13 mouse cellular contexts compared by ENCODE assay signal in the genomic region with DNA sequence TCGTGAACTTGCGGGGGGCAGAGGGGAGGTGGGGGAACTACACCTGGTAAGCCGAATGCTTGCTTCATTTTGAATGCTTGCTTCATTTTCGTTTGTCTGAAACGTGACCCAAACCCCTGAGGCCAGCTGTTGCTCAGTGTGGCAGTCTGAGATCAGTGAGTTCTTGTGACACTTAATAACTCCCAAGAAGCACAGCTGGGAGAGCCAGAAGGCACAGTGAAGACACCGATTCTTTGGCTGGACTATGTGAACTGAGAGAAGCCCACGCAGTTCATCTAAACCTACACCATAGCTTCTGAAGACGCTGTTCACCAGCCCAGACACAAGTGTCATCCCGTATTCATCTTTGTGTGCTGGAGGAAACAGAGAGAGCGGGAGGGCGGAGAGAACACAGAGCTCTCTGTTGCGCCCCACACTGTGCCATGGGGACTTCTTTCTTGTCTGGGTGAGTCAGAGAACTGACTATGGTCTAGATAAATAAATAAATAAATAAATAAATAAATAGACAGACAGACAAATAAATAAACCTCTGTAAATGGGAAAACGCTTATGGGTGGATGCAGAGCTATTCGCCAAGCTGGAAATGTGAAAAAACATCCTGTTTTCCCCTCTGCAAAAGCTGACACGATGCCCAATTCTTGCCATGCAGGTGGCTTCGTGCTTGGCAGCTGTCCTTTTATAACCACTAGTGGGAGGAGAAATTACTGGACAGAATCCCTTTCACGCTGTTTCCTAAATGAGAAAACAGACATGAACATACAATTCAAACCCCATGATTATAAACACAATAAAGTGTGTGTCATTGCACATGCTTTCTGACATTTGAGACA. TPM values are rescaled to one million over a fixed set of nuclear protein-coding genes. Genes with fewer than 3 reads are reported as not detected.
DNase-seq lines count a peak whose midpoint lies in the region; ATAC-seq and TF ChIP-seq lines count a peak whose summit lies in the region.
"Had no signal": no experiment of that assay in that cellular context is flagged by ENCODE, and none has a peak within 500 bp of the region (broad histone marks: within the 10 kb centered on the region; RNA-seq: fewer than 3 reads in every experiment).

No protein-coding gene starts in this region.

- H3K9me3 ChIP-seq in hindbrain, embryonic 14.5 days (ENCODE audit: control insufficient read depth, low read length) = no peaks in the 10 kb centered on the region
- H3K9me3 ChIP-seq in hindbrain, embryonic 13.5 days = no peaks in the 10 kb centered on the region
- H3K9me3 ChIP-seq in lung, embryonic 16.5 days (ENCODE audit: control insufficient read depth, low read length) = no peaks in the 10 kb centered on the region
- H3K9me3 ChIP-seq: liver, embryonic 13.5 days; stomach, embryonic 15.5 days had no signal

- no peak overlapping the region for H3K27ac ChIP-seq in hindbrain, embryonic 14.5 days
- no peak overlapping the region for H3K27ac ChIP-seq in hindbrain, embryonic 13.5 days
- H3K27ac ChIP-seq in lung, embryonic 16.5 days (ENCODE audit: low read length) = no peak overlapping the region
- H3K27ac ChIP-seq: liver, embryonic 13.5 days; stomach, embryonic 15.5 days had no signal

- no peak for DNase-seq in hindbrain, embryonic 14.5 days (ENCODE audit: low spot score)
- DNase-seq in lung, adult 2 months = no peak
- peak; percentile 36 for DNase-seq in cerebellum, adult 9-10 months
- peak; percentile 21 for DNase-seq in forelimb bud, embryonic 11.5 days (ENCODE audit: low read depth, low spot score)
- DNase-seq: heart, postnatal 10 days; kidney, postnatal 14 days; liver, embryonic 13.5 days; thymus, postnatal 4 days had no signal

- no peaks in the 10 kb centered on the region for H3K4me1 ChIP-seq in hindbrain, embryonic 14.5 days (replicated peaks; ENCODE audit: control insufficient read depth, insufficient read depth, low read length)
- no peaks in the 10 kb centered on the region; the same call in 1 of the 2 replicates for H3K4me1 ChIP-seq in hindbrain, embryonic 13.5 days (replicated peaks)
- no peaks in the 10 kb centered on the region for H3K4me1 ChIP-seq in lung, embryonic 16.5 days (replicated peaks; ENCODE audit: control insufficient read depth, insufficient read depth, low read length)
- no peaks in the 10 kb centered on the region for H3K4me1 ChIP-seq in lung, adult 2 months (ENCODE audit: control insufficient read depth, insufficient read depth, low read length)
- H3K4me1 ChIP-seq: liver, embryonic 13.5 days; stomach, embryonic 15.5 days had no signal

- no peak overlapping the region for H3K9ac ChIP-seq in hindbrain, embryonic 14.5 days
- no peak overlapping the region for H3K9ac ChIP-seq in hindbrain, embryonic 13.5 days
- H3K9ac ChIP-seq in lung, embryonic 16.5 days (ENCODE audit: low read length) = no peak overlapping the region
- H3K9ac ChIP-seq: liver, embryonic 13.5 days; stomach, embryonic 15.5 days had no signal

- no peak for TF ChIP-seq CTCF in lung, adult 2 months (IDR thresholded peaks at IDR 0.05; ENCODE audit: insufficient read depth, low read length)

- no peaks in the 10 kb centered on the region for H3K36me3 ChIP-seq in hindbrain, embryonic 14.5 days (replicated peaks; ENCODE audit: control insufficient read depth, insufficient read depth)
- H3K36me3 ChIP-seq in hindbrain, embryonic 13.5 days = no peaks in the 10 kb centered on the region
- no peaks in the 10 kb centered on the region for H3K36me3 ChIP-seq in lung, embryonic 16.5 days (ENCODE audit: control insufficient read depth, insufficient read depth, low read length)
- H3K36me3 ChIP-seq: liver, embryonic 13.5 days; stomach, embryonic 15.5 days had no signal

- WGBS in hindbrain, embryonic 14.5 days = 74% methylated on average over 17 of the region's 17 CpGs
- 76% methylated on average over 17 of the region's 17 CpGs for WGBS in hindbrain, embryonic 13.5 days
- WGBS in lung, embryonic 16.5 days = 70% methylated on average over 17 of the region's 17 CpGs
- 74% methylated on average over 17 of the region's 17 CpGs for WGBS in lung, adult 2 months

- no peak for TF ChIP-seq POLR2A in lung, adult 2 months (IDR thresholded peaks at IDR 0.05; ENCODE audit: borderline replicate concordance, extremely low read depth, low read depth, low read length)

- H3K4me2 ChIP-seq in hindbrain, embryonic 14.5 days (replicated peaks) = no peak overlapping the region
- no peak overlapping the region for H3K4me2 ChIP-seq in hindbrain, embryonic 13.5 days
- H3K4me2 ChIP-seq in lung, embryonic 16.5 days (ENCODE audit: low read depth, low read length) = no peak overlapping the region
- H3K4me2 ChIP-seq: liver, embryonic 13.5 days; stomach, embryonic 15.5 days had no signal

- no peak overlapping the region for H3K4me3 ChIP-seq in hindbrain, embryonic 14.5 days (replicated peaks; ENCODE audit: low read length)
- H3K4me3 ChIP-seq in hindbrain, embryonic 13.5 days = no peak overlapping the region
- H3K4me3 ChIP-seq in lung, embryonic 16.5 days (ENCODE audit: low read length) = no peak overlapping the region
- H3K4me3 ChIP-seq in lung, adult 2 months (replicated peaks; ENCODE audit: extremely low read depth, low read depth, low read length) = no peak overlapping the region
- H3K4me3 ChIP-seq: liver, embryonic 13.5 days; stomach, embryonic 15.5 days had no signal

- ATAC-seq in hindbrain, embryonic 14.5 days (ENCODE audit: low FRiP score) = 0 out of 2 replicates have a peak, but pooled peaks have one; percentile 17
- no peak for ATAC-seq in hindbrain, embryonic 13.5 days (ENCODE audit: low FRiP score)
- ATAC-seq in lung, embryonic 16.5 days (ENCODE audit: low read depth) = 0 out of 2 replicates have a peak, but pooled peaks have one; percentile 7
- ATAC-seq in megakaryocyte progenitor cell, adult 5-6 weeks (replicated peaks; ENCODE audit: poor library complexity) = no peak
- ATAC-seq: Patski had no signal

- H3K27me3 ChIP-seq in hindbrain, embryonic 14.5 days (ENCODE audit: control insufficient read depth, insufficient read depth, low read length) = no peaks in the 10 kb centered on the region
- H3K27me3 ChIP-seq in hindbrain, embryonic 13.5 days = no peaks in the 10 kb centered on the region
- no peaks in the 10 kb centered on the region for H3K27me3 ChIP-seq in lung, embryonic 16.5 days (ENCODE audit: control insufficient read depth, insufficient read depth, low read depth, low read length)
- H3K27me3 ChIP-seq: Patski; stomach, embryonic 15.5 days had no signal

RNA-seq across cellular contexts. Expression of a gene that starts 10.2 kb away (rescaled TPM):
- polyA plus RNA-seq in hindbrain, embryonic 14.5 days (2014; fragmentation: Nextera tagmentation; extraction: Ambion mirVana) = 1.3 and 1.6 TPM in 2 replicates
- 1.1 and 1.7 TPM in 2 replicates for polyA plus RNA-seq in hindbrain, embryonic 13.5 days (2015; fragmentation: Nextera tagmentation; extraction: Ambion mirVana)
- polyA plus RNA-seq in lung, embryonic 16.5 days (2015; fragmentation: Nextera tagmentation; extraction: Ambion mirVana) = 5.6 and 6.9 TPM in 2 replicates
- polyA plus RNA-seq in lung, adult 2 months (2012; rRNA removed) = 0.07 and 0.25 TPM in 2 replicates
- 13.8 and 17.5 TPM in 2 replicates for total RNA-seq in megakaryocyte progenitor cell, adult 5-6 weeks (2015)
- 20.9 and 22.2 TPM in 2 replicates for total RNA-seq in megakaryocyte progenitor cell, adult 5-6 weeks (2017)

RNA-seq across cellular contexts. Expression of a gene that starts 40.9 kb away (rescaled TPM):
- 16.4 and 16.5 TPM in 2 replicates for polyA plus RNA-seq in hindbrain, embryonic 14.5 days (2014; fragmentation: Nextera tagmentation; extraction: Ambion mirVana)
- polyA plus RNA-seq in hindbrain, embryonic 13.5 days (2015; fragmentation: Nextera tagmentation; extraction: Ambion mirVana) = 18.4 and 18.9 TPM in 2 replicates
- 16.7 and 17.2 TPM in 2 replicates for polyA plus RNA-seq in lung, embryonic 16.5 days (2015; fragmentation: Nextera tagmentation; extraction: Ambion mirVana)
- 2.1 and 3.6 TPM in 2 replicates for polyA plus RNA-seq in lung, adult 2 months (2012; rRNA removed)
- 7.2 and 9.8 TPM in 2 replicates for total RNA-seq in megakaryocyte progenitor cell, adult 5-6 weeks (2015)
- 8.4 and 11.8 TPM in 2 replicates for total RNA-seq in megakaryocyte progenitor cell, adult 5-6 weeks (2017)

Comparison
In these comparisons a context has a peak if more than half of its experiments do, and no peak if none do; other contexts are left out.
1. ATAC-seq: peak in hindbrain, embryonic 14.5 days (single experiment) and lung, embryonic 16.5 days (single experiment); none in hindbrain, embryonic 13.5 days (single experiment) and megakaryocyte progenitor cell, adult 5-6 weeks (single experiment).
2. DNase-seq: peak in cerebellum, adult 9-10 months (single experiment) and forelimb bud, embryonic 11.5 days (single experiment); none in hindbrain, embryonic 14.5 days (single experiment) and lung, adult 2 months (single experiment).